Mouse (Mus musculus) intestine, postnatal 0 days (tissue): ENCODE measurements around the gene Sh3d19. TPM values are rescaled to one million over a fixed set of nuclear protein-coding genes. Genes with fewer than 3 reads are reported as not detected.
"Not testable (repeated sequence)": the region's sequence is repeated elsewhere in the genome, so short reads cannot be mapped to it uniquely, and the experiment has no call there.

Experiments
- ATAC-seq: fragments of 200-750 bp; cut with Nextera tagmentation; 2 replicates; pipeline ENCODE4 v1.8.0; 2017; ENCODE audit warnings: mild to moderate bottlenecking, moderate TSS enrichment, moderate library complexity
- H3K27ac ChIP-seq: fragments of 300-500 bp; sonication (generic); 2 replicates; pipeline ENCODE4 v1.5.1; 2014; ENCODE audit warnings: mild to moderate bottlenecking, low read depth, low read length, moderate library complexity
- H3K27me3 ChIP-seq: fragments of 300-500 bp; sonication (generic); replicated peaks from 2 replicates; pipeline ENCODE4 v1.6.1; 2014; ENCODE audit warnings: low read length, mixed read lengths; ENCODE audit not compliant: control insufficient read depth, insufficient read depth
- H3K36me3 ChIP-seq: fragments of 300-500 bp; sonication (generic); 2 replicates; pipeline ENCODE4 v1.6.1; 2014; ENCODE audit warnings: mild to moderate bottlenecking, moderate library complexity; ENCODE audit not compliant: control insufficient read depth, insufficient read depth
- H3K4me1 ChIP-seq: fragments of 300-500 bp; sonication (generic); replicated peaks from 2 replicates; pipeline ENCODE4 v1.6.1; 2014; ENCODE audit warnings: antibody characterized with exemption, low read length, mixed read lengths; ENCODE audit not compliant: control insufficient read depth, insufficient read depth
- H3K4me2 ChIP-seq: fragments of 300-500 bp; sonication (generic); replicated peaks from 2 replicates; pipeline ENCODE4 v1.6.1; 2014; ENCODE audit warnings: low read depth, mild to moderate bottlenecking, moderate library complexity
- H3K4me3 ChIP-seq: fragments of 300-500 bp; sonication (generic); 2 replicates; pipeline ENCODE4 v1.5.1; 2014; ENCODE audit warnings: low read depth, low read length
- H3K9ac ChIP-seq: fragments of 300-500 bp; sonication (generic); 2 replicates; pipeline ENCODE4 v1.6.1; 2014; ENCODE audit warnings: mild to moderate bottlenecking, low read depth, low read length
- H3K9me3 ChIP-seq: fragments of 300-500 bp; sonication (generic); 2 replicates; pipeline ENCODE4 v1.6.1; 2016; ENCODE audit warnings: mixed run types; ENCODE audit not compliant: control insufficient read depth
- CTCF ChIP-seq: sonication (generic); IDR thresholded peaks from 2 replicates; pipeline ENCODE4 v1.5.1; 2016; ENCODE audit warnings: low read depth, mild to moderate bottlenecking, control low read depth, antibody characterized with exemption, moderate library complexity
- WGBS: fragments of 180-500 bp; shearing (Covaris S2); extraction: QIAGEN DNeasy Blood & Tissue Kit; methylation state at CpG from one replicate; pipeline ENCODE4 v1.1.7; 2014; 5-methylcytosine and 5-hydroxymethylcytosine counted together
- polyA plus RNA-seq: library from polyadenylated mRNA; unstranded; fragments of >200 nt; fragmentation: Nextera tagmentation; extraction: Ambion mirVana; gene quantifications from 2 replicates; pipeline ENCODE4 v1.2.1, GENCODE M21; 2015

The Sh3d19 gene
- polyA plus RNA-seq, 1 experiment from 2014 or later: 37.4 TPM

DNA sequence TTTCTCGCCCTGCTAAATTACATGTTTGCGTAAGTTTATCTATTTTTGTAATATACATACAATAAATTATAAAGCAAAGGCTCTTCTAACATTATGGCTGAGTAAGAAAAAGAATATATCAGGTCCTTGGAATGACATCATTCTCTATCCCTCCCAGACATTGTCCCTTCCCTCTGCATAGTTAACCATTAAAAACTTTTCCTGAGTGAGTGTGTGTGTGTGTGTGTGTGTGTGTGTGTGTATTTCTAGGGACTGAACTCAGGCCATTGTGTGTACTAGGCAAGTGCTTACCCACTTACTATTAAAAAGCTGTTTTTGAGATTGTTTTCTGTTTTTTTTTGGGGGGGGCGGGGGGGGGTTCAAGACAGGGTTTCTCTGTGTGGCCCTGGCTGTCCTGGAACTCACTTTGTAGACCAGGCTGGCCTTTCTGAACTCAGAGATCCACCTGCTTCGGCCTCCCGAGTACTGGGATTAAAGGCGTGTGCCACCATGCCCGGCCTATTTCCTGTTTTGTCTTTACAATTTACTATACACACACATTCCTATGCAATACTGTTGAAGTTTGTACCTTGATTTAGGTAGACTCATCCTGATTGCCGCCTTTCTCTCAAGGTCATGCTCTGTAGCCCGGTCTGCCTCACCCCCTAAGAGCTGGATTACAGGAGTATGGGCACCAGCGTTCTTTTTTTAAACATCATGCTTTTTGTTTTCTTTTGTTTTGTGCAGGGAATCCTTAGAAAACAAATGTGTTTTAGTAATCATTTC is 2.6 kb downstream of the Sh3d19 start:
- Histone ChIP-seq H3K9me3 (no peaks in the 10 kb centered on the region), H3K4me3 (peak overlapping the region; percentile 93; the same call in 1 of the 2 replicates), H3K4me1 (no peaks in the 10 kb centered on the region), H3K27me3 (no peaks in the 10 kb centered on the region), H3K4me2 (peak overlapping the region; percentile 88), H3K9ac (no peak overlapping the region), H3K36me3 (0 out of 2 replicates have a peak, but pooled peaks cover 4% of the 10 kb centered on the region), H3K27ac (peak overlapping the region; percentile 97; the same call in 1 of the 2 replicates)
- no peak for TF ChIP-seq CTCF
- no peak for ATAC-seq
- WGBS: 50% methylated on average over 10 of the region's 10 CpGs

DNA sequence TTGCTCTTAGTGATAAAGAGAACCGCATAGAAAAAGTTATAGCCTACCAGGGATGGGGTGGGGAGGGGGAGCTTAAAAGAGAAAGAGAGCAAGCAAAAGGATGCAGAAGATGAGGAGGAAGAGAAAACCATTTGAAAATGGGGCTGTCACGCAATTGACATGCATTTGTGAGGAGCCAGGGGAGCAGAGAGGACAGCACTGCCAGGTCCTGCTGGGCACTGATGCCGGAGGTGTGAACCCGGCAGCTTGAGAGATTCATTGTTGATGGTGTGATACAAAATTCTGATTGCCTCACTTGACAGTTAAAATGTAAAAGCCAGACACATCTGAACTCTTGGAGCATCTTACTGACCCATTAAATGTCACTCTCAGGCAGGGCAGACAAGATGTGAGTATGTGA is 3.5 kb downstream of the Sh3d19 start:
- 74% methylated on average over 4 of the region's 4 CpGs for WGBS

DNA sequence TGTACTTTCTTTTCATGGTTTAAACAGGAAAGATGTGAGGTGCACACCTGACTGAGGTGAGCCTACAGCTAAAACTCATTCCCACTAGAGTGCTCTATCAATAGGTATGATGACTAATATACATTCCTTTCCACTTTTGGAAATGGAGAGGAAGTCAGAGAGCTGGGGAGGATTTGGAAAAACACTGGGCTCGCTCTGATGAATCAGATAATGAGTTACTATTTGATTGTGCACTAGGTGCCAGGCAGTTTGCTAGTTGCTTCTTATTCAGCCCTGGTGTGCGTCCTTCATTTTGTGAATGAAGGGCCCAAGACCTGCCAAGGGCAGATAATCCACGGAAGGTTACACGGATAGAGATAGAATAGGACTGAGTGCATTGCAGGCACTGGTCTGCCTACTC is 9.1 kb downstream of the Sh3d19 start:
- ATAC-seq: no peak
- no peaks in the 10 kb centered on the region for H3K27me3 ChIP-seq
- H3K4me1 ChIP-seq: peaks cover 3% of the 10 kb centered on the region; the same call in 1 of the 2 replicates
- H3K27ac ChIP-seq: no peak overlapping the region
- no peak for TF ChIP-seq CTCF
- WGBS: 91% methylated on average over 4 of the region's 4 CpGs
- peaks cover 7% of the 10 kb centered on the region; the same call in 1 of the 2 replicates for H3K36me3 ChIP-seq
- no peaks in the 10 kb centered on the region for H3K9me3 ChIP-seq
- no peak overlapping the region for H3K9ac ChIP-seq
- H3K4me3 ChIP-seq: no peak overlapping the region
- no peak overlapping the region for H3K4me2 ChIP-seq

More for the DNA sequence above, 3.5 kb downstream of the Sh3d19 start:
- no peak for ATAC-seq
- Histone ChIP-seq H3K9ac (no peak overlapping the region), H3K9me3 (no peaks in the 10 kb centered on the region), H3K27me3 (no peaks in the 10 kb centered on the region), H3K4me3 (no peak overlapping the region), H3K36me3 (0 out of 2 replicates have a peak, but pooled peaks cover 4% of the 10 kb centered on the region), H3K4me2 (no peak overlapping the region), H3K4me1 (no peaks in the 10 kb centered on the region), H3K27ac (no peak overlapping the region)
- no peak for TF ChIP-seq CTCF

DNA sequence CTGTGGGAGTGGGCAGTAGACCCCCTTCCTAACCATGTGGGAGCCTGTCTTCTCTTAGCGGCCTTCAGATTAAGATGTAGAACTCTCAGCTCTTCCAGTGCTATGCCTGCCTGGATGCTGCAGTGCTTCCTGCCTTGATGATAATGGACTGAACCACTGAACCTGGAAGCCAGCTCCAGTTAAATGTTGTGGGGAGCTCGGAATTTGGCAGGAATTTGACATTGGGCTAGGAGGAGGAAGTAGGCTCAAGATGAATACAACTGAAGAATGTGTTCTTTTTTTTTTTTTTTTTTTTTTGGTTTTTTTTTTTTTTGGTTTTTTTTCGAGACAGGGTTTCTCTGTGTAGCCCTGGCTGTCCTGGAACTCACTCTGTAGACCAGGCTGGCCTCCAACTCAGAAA is 10.9 kb downstream of the Sh3d19 start:
- not testable (repeated sequence) for H3K9me3 ChIP-seq, H3K36me3 ChIP-seq, H3K4me2 ChIP-seq, H3K27me3 ChIP-seq, H3K27ac ChIP-seq, H3K9ac ChIP-seq, H3K4me3 ChIP-seq, H3K4me1 ChIP-seq, ATAC-seq
- 86% methylated on average over 3 of the region's 3 CpGs for WGBS

DNA sequence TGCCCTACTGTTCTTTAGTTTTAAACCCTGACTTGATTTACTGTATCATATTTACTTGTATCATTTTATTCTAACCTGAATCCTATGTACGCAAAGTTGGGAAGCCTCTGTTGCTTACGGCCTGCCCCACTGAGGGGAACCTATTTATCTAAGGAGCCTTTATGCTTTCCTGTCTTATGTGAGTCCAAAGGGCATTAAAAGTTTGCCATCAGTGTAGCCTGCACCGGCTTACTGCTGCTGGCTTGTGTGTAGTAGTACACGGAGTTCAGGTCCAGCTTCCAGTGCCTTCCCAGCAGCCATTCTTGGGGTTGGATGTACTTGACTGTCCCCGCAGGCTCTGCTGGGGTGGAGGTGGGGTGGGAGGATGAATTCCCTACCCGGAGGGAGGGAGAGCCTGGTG is 13.6 kb downstream of the Sh3d19 start:
- 58% methylated on average over 6 of the region's 6 CpGs for WGBS
- no peak for TF ChIP-seq CTCF
- ATAC-seq: peak; percentile 55
- H3K4me1 ChIP-seq: peaks cover 3% of the 10 kb centered on the region; the same call in 1 of the 2 replicates
- H3K9ac ChIP-seq: no peak overlapping the region
- H3K27ac ChIP-seq: no peak overlapping the region
- no peak overlapping the region for H3K4me2 ChIP-seq
- no peak overlapping the region for H3K4me3 ChIP-seq
- no peaks in the 10 kb centered on the region for H3K9me3 ChIP-seq
- H3K36me3 ChIP-seq: peaks cover 6% of the 10 kb centered on the region; the same call in 1 of the 2 replicates
- no peaks in the 10 kb centered on the region for H3K27me3 ChIP-seq

DNA sequence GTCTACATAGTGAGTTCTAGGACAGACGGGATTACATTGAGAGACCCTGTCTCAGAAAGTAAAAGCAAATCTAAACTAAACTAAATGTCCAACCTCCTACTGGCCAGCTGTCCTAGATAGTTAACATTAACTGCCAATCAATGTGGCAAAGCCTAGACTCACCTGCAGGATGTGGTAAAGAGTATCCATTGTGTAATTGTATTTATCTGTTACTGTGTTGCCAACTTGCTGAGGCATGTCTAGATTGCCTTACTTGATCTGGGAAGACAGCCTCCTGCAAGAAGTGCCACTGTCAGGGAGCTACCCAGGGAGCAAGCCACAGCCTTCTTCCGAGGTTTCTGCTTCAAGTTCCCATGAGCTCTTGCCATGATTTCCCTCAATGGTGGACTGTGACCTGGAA is 16.3 kb downstream of the Sh3d19 start:
- ATAC-seq: no peak
- no peak for TF ChIP-seq CTCF
- H3K4me2 ChIP-seq: no peak overlapping the region
- 88% methylated on average over 2 of the region's 2 CpGs for WGBS
- no peak overlapping the region for H3K4me3 ChIP-seq
- no peaks in the 10 kb centered on the region for H3K9me3 ChIP-seq
- no peaks in the 10 kb centered on the region for H3K27me3 ChIP-seq
- H3K4me1 ChIP-seq: peaks cover 10% of the 10 kb centered on the region; the same call in 1 of the 2 replicates
- H3K9ac ChIP-seq: no peak overlapping the region
- H3K36me3 ChIP-seq: peaks cover 5% of the 10 kb centered on the region; the same call in 1 of the 2 replicates
- no peak overlapping the region for H3K27ac ChIP-seq
